Mouse (Mus musculus) heart, postnatal 0 days (tissue): ENCODE results near the gene Atp13a3.

Experiments
- CTCF ChIP-seq: IDR thresholded peaks from 2 replicates; pipeline ENCODE4 v1.5.1; 2016; ENCODE audit warnings: antibody characterized with exemption, control low read depth, low read depth
- EP300 ChIP-seq: IDR thresholded peaks from 2 replicates; pipeline ENCODE4 v1.6.1; 2016; ENCODE audit warnings: antibody characterized with exemption, low read depth

DNA sequence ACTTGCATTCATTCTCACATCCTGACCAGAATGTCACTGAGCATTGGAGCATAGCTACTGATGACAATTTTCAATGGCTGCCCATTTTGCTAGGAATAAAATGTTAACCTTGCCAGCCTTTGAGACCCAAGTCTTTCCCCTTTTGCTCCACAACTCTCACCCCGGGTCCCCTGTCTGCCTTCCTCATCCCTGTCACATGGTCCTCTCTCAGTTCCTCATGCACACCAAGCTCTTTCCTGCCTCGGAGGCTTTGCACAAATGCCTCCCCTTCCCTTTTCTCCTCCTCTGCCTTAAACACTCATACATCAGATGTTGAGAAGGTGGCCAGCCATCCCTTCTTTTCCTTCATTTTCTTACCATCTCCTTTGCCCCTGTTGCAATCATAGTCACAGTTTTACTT lies 10.6 kb downstream of the Atp13a3 start:
- TF ChIP-seq CTCF (no peak), EP300 (no peak)
